Mouse (Mus musculus): ENCODE data around the gene Lrmda.

DNA sequence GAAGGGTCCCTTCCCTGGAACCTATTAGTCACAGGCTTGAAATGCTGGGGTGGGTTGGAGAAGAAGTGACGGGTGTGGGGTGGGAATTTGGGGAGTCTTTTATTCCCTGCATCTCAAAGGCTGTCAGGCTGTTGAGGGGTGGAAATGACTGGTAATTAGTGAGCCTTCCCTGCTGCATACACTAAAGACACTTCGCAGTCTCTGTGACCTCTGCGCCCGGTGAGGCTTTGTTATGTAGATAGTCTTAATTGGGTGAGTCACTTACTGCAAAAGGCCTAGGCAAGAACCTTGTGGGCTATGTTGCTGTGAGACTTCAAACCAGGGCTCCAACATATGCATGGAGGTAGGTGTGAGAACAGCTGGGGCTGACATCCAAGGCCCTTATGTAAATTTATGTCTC, 14.6 kb upstream of the Lrmda start:
- TF ChIP-seq CTCF (conservative IDR thresholded peaks at IDR 0.05; ENCODE audit: low read length) (no peak), POU5F1 (IDR thresholded peaks at IDR 0.05; ENCODE audit: borderline replicate concordance, low read length) (peak; percentile 54; the same call in 1 of the 2 replicates), NANOG (IDR thresholded peaks at IDR 0.05; ENCODE audit: borderline replicate concordance, low read length) (peak; percentile 79)
